1 mouse cellular context compared by ENCODE assay signal in genomic region chr10:127577982-127578381, GRCm38 (mm10).
TF ChIP-seq lines count a peak whose summit lies in the region.

No protein-coding gene starts in this region.

TF ChIP-seq in MEL, 35 proteins besides CTCF, POLR2A, EP300 and RAD21 (continued from another document):
- peak; percentile 23; the same call in 1 of the 2 replicates for TF ChIP-seq GATA1 (IDR thresholded peaks at IDR 0.05; ENCODE audit: low read depth, low read length)
- no peak for TF ChIP-seq KAT2A (conservative IDR thresholded peaks at IDR 0.05; ENCODE audit: low read depth, low read length)
- 0 out of 2 replicates have a peak, but pooled peaks have one; percentile 14 for TF ChIP-seq MYC (IDR thresholded peaks at IDR 0.05; ENCODE audit: low read depth, low read length)
